Mouse (Mus musculus) MN1 (cell line): ENCODE results near the gene Tepp.

Experiments
- DNase-seq: peaks from one replicate; pipeline ENCODE4 v3.0.0-alpha.2; 2016; ENCODE audit warnings: low spot score

Tepp gene

DNA sequence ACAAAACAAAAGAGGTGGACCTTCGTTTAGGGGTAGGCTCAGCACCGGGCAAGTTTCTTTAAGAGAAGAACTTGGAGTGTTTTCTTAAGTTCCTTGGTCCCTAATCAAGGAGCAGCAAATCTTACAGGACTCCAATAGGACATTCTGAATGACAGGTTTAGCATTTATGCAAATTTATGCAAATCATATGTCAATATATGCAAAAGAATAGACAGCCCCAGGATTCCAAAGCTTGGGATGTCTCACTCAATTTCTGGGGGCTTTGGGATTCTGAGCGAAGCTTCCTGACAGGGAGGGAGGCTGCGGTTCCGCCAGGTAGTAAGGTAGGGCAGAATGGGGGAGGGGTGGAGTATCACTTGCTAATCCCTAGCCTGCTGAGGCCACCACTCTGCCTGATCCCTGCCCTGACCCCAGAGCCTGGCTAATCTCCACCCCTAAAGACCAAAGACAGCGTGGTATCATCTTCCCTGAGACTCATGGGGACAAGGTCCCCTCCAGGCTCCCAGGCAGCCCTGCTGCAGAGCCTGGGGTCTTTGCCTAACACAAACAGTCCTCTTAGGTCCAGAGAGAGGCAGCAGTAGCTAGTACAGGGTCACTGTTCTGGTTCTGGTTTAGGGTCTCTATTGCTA is at the start of gene Tepp:
Gene Tepp (plus strand): TSS at position 225 of the 629 bp plus-strand sequence.
- no peak for DNase-seq

- no peak for DNase-seq
Observed at GRCm38 (mm10) chr8:95262181-95262580, 48.2 kb upstream of the Tepp start.

DNA sequence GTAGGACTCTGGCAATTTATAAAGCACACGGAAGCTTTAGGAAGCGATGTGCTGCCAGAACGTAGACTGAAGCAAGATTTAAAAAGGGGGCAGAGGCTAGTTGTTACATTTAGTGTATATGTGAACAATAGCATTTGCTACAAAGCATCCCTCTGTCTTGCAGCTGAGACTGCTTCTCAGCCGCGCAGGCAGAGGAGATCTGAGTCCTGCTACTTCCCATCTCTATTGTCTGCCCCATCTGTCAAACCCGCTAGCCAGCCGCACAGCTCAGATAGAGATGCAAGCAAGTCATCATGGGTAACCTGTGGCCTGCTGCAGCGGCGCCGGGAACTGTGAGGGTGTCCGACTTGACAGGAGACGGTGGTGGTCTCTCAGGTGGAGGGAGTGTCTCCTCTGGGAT is 39.9 kb upstream of the Tepp start:
- DNase-seq: no peak

DNA sequence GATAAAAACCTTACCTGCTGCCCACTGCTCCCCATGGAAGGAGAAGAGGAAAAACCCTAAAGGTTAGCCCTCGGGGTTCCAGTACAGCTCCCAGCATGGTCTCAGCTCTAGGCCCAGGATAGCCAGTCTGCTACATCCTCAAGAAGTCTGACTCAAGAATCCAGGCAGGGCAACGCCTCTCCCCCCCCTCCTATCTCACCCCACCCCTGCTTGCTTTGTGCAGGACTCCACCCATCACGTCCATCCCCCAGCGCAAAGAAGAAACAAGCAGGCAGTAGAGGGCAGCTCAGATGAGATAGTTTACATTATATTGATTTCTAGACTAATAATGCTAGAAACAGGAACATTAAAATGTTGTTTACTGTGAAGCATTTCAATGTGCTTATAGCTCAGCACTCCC is 38.5 kb upstream of the Tepp start:
- DNase-seq: peak; percentile 22

- peak; percentile 47 for DNase-seq
Observed at GRCm38 (mm10) chr8:95272871-95273270, 37.5 kb upstream of the Tepp start.

DNA sequence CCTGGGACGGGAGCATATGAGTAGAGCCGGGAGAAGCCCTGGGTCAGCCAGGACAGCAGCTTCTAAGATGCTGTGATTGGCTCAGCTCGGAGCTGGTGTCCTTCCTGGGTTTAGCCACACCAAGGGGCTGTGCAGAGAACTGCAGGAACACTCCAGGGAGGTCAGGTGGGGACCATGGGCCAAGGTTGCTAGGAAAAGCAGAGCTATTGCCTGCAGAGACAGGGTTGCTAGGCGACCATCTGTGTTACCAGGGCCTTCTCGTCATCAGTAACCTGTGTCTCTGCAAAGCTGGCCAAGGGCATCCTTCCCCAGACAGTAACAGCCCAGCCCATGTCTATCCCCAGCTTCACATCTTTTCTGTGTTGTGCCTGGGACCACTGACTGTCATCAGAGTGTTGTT is 28.9 kb upstream of the Tepp start:
- no peak for DNase-seq

GRCm38 (mm10) chr8:95289066-95289650 is 21.2 kb upstream of the Tepp start:
- DNase-seq: peak; percentile 26

- peak; percentile 88 for DNase-seq
Observed at GRCm38 (mm10) chr8:95293172-95293571, 17.2 kb upstream of the Tepp start.

DNA sequence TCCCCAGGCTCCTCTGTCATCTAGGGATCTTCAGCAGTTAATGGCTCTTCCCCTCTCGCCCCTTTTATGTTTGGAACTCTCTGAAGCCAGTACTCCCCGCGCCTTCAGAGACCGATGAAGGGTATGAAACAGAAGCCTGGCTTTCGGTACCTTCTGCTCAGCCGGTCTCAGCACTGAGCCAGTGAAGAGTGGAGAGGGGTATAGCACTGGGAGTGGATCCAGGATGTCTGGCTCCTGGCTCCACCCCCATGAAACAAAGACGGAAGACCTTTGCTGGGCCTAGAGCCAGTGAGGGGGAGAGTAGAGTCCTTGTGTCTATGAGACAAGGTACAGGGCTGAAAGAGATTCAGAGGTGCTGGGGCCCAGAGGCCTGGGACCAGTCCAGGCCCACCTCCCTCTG is 16.5 kb upstream of the Tepp start:
- peak; percentile 74 for DNase-seq

- DNase-seq: peak; percentile 45
Observed at GRCm38 (mm10) chr8:95302410-95302809, 8.0 kb upstream of the Tepp start.

DNA sequence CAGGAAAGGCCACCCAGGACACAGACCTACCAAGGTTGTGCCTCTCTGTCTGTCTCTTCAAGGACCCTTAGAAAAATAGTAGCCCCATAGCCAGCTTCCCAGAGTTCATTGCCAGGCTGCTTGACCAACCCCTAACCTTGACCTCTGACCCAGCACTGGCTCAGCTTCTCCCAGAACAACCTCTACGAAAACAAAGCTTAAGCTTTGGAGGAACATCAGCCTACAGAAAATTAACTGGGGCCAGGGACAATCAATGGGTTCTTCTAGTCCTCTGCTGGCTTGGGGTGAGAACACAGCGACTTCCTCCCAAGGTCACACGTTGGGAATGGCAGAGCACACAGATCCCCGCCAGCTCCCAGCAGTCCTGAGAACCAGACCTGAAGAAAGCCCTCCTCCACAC is 4.8 kb upstream of the Tepp start:
- no peak for DNase-seq

GRCm38 (mm10) chr8:95306431-95306830 is 3.9 kb upstream of the Tepp start, which contains the start of gene Cngb1:
Gene Cngb1, minus strand, starts transcription at chr8:95306585.
- no peak for DNase-seq

GRCm38 (mm10) chr8:95312836-95313235 is 2.5 kb downstream of the Tepp start:
- no peak for DNase-seq

DNA sequence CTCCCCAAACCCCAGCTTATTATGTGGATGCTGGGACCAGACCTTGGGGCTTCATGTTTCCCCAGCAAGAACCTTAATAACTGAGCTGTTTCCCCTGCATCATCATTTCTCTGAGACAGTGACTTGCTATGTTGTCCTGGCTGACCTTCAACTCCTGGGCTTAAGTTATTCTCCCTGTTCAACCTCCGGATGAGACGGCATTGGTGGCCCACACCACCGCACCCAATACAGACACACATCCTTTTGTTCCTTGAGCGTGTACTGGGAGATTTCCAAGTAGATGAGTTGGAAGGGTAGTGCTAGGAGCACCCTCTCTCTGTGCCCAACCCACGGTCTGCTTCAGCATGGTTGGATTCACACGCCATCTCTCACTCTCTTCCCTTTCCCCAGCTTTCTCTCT is 3.5 kb downstream of the Tepp start:
- no peak for DNase-seq

DNA sequence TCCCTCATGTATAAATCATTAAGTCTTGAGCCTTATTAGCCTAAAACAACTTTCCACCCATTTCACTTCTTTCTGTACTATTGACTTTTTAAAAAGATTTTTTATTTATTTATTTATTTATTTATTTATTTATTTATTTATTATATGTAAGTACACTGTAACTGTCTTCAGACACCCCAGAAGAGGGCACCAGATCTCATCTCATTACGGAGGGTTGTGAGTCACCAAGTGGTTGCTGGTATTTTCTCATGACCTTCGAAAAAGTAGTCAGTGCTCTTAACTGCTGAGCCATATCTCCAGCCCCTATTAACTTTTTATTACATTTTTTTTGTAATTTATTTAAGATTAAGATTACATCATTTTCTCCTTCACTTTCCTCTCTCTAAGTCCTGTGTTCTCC is 4.3 kb downstream of the Tepp start:
- DNase-seq: no peak

GRCm38 (mm10) chr8:95315350-95315749 is 5.0 kb downstream of the Tepp start:
- no peak for DNase-seq

DNA sequence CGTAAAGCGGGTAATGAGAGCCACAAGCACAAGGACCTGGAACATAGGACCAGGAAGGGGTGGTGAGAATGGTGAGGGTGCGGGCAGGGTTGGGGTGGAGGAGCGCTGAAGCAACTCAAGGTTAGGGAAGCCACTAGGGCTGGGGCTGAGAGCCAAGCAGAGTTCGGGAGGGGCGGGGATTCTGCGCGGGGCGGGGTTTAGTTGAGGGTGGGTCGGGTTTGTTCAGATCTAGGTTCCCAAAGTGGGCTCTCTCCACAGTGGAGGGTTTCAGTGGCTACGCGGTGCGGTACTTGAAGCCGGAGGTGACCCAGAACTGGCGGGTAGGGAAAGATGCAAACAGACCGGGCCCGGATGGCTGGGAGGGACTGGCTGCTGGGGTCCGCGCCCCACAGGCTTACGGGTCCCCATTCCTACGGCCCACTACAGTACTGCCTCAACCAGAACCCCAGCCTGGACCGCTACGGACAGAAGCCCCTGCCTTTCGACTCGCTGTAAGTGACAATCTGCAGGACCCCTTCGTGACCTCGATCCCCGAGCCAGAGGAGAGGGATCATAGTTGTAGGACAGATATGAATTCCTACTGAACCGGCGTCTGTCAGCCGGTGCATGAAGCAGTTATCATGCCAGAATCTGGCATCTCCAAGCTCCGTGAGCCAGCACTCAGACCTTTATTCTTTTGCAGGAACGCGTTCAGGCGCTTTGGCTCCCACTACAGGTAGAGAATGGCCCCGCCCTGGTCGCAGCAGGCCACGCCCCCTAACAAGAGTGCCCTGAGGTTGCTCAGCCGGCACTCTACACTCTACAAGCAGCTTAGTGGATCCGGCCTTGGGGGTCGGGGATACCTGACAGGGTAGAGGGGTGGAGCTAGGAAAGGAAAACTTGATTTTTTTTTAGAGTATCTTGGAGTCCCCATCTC is 10.1 kb downstream of the Tepp start:
- DNase-seq: no peak

DNA sequence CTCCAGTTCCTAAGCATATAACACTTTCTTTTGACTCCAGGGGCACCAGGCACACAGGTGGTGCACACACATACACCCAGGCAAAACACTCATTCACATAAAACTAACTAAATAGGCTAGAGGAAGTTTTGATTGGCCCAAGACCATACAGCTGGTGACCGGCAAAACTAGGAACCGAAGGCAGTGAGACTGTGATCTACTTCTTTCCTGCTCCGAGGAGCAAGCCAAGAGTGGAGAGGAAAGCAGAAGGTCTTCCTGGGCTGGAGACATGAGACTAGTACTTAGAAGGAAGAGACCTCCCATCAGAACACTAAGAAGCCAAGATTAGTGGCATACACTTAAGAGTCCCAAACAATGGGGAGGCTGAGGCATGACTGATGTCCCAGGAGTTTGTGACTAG is 12.8 kb downstream of the Tepp start:
- DNase-seq: no peak

- DNase-seq: no peak
Observed at GRCm38 (mm10) chr8:95324646-95325045, 14.3 kb downstream of the Tepp start.

DNA sequence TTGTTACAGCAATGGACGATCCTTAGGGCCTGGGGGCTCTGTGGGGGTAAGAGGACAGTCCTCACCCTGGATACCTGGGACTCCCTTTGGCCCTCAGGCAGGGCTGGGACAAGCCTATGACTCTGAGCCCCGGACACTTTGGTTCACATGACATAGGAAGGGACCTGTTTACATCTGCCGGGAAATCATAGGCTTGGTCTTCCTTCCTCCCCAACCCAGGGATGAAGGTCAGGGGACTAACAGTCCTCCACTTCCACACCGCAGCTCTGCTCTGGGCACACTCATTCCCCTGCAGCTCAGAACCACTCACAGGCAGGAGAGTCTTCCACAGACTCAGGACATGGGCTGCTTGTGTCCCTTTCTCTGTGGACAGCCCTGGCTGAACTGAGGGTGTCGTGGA is 16.5 kb downstream of the Tepp start:
- no peak for DNase-seq

- DNase-seq: no peak
Observed at GRCm38 (mm10) chr8:95327866-95328465, 17.6 kb downstream of the Tepp start.

DNA sequence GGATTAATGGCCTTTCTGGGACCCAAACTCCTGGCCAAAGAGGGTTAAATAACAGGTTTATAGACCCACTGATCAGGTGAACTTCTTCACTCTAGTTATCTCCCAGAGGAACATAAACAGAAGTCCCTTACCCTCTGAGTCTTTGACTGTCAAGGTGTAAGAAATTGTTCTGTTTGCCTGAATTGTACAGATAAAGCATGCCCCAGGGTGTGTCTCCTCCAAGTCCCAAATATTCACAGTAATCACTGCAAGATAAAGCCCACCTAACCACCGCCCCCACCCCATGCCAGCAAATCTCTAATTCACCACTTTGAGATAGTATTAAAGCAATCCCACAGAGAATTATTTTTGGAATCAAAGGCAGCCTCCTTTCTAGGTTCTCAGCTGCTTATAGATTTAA is 20.0 kb downstream of the Tepp start:
- no peak for DNase-seq
